Comparison of ENCODE assay signal across 11 mouse cellular contexts in genomic region chr10:39415586-39415985, GRCm38 (mm10). TPM values are rescaled to one million over a fixed set of nuclear protein-coding genes. Genes with fewer than 3 reads are reported as not detected.
DNase-seq lines count a peak whose midpoint lies in the region; TF ChIP-seq lines count a peak whose summit lies in the region.
"Had no signal": no experiment of that assay in that cellular context is flagged by ENCODE, and none has a peak within 500 bp of the region (broad histone marks: within the 10 kb centered on the region; RNA-seq: fewer than 3 reads in every experiment).

No protein-coding gene starts in this region.

- no peak for TF ChIP-seq CTCF in lung, adult 2 months (IDR thresholded peaks at IDR 0.05; ENCODE audit: insufficient read depth, low read length)

- H3K4me3 ChIP-seq in lung, adult 2 months (replicated peaks; ENCODE audit: extremely low read depth, low read depth, low read length), result no peak overlapping the region
- peak overlapping the region; percentile 70 for H3K4me3 ChIP-seq in megakaryocyte, embryonic 14.5 days (replicated peaks)
- H3K4me3 ChIP-seq in embryonic facial prominence, embryonic 10.5 days, result no peak overlapping the region
- H3K4me3 ChIP-seq: liver, embryonic 15.5 days; neural tube, embryonic 13.5 days had no signal

- no peaks in the 10 kb centered on the region for H3K27me3 ChIP-seq in megakaryocyte, embryonic 14.5 days (replicated peaks)
- H3K27me3 ChIP-seq in embryonic facial prominence, embryonic 10.5 days (replicated peaks; ENCODE audit: low read depth, poor library complexity, severe bottlenecking), result no peaks in the 10 kb centered on the region
- H3K27me3 ChIP-seq: liver, embryonic 15.5 days; neural tube, embryonic 13.5 days had no signal

- TF ChIP-seq POLR2A in lung, adult 2 months (IDR thresholded peaks at IDR 0.05; ENCODE audit: borderline replicate concordance, extremely low read depth, low read depth, low read length), result no peak

- DNase-seq in lung, adult 18-20 months, result peak; percentile 44 to 46
- no peak for DNase-seq in lung, adult 2 months
- peak; percentile 5 for DNase-seq in R1 (ENCODE audit: low read depth, low spot score)
- peak; percentile 65 for DNase-seq in cerebellum, adult 9-10 months
- DNase-seq in T-cell, adult 2 months (ENCODE audit: low spot score), result no peak
- no peak for DNase-seq in left cerebral cortex, postnatal 4 days
- DNase-seq in embryonic facial prominence, embryonic 10.5 days (ENCODE audit: low spot score), result no peak

- no peak overlapping the region for H3K27ac ChIP-seq in embryonic facial prominence, embryonic 10.5 days (replicated peaks)
- H3K27ac ChIP-seq: hindbrain, postnatal 0 days; liver, embryonic 15.5 days; neural tube, embryonic 13.5 days had no signal

- peaks cover 27% of the 10 kb centered on the region for H3K4me1 ChIP-seq in lung, adult 2 months (ENCODE audit: control insufficient read depth, insufficient read depth, low read length)
- H3K4me1 ChIP-seq in megakaryocyte, embryonic 14.5 days, result peaks cover 96% of the 10 kb centered on the region
- H3K4me1 ChIP-seq in embryonic facial prominence, embryonic 10.5 days, result peaks cover 44% of the 10 kb centered on the region

- WGBS in lung, adult 2 months, result 33% methylated on average over 2 of the region's 2 CpGs
- 78% methylated on average over 2 of the region's 2 CpGs for WGBS in embryonic facial prominence, embryonic 10.5 days

- H3K9me3 ChIP-seq in megakaryocyte, embryonic 14.5 days, result no peaks in the 10 kb centered on the region
- no peaks in the 10 kb centered on the region for H3K9me3 ChIP-seq in embryonic facial prominence, embryonic 10.5 days
- H3K9me3 ChIP-seq: liver, embryonic 15.5 days; neural tube, embryonic 13.5 days had no signal

- H3K36me3 ChIP-seq in megakaryocyte, embryonic 14.5 days (replicated peaks; ENCODE audit: low read length), result peaks cover 46% of the 10 kb centered on the region
- no peaks in the 10 kb centered on the region for H3K36me3 ChIP-seq in embryonic facial prominence, embryonic 10.5 days (replicated peaks)
- H3K36me3 ChIP-seq: liver, embryonic 15.5 days; neural tube, embryonic 13.5 days had no signal

- intact Hi-C loops in left cerebral cortex, postnatal 4 days (cut with DNase I), result no loop called here

RNA-seq across cellular contexts. Expression of gene Fyn, which starts 46.9 kb away (rescaled TPM):
- polyA plus RNA-seq in lung, adult 2 months (2012; rRNA removed), result 26.0 and 29.2 TPM in 2 replicates
- 43.3 and 55.0 TPM in 2 replicates for polyA plus RNA-seq in megakaryocyte, embryonic 14.5 days (2012; ENCODE audit: insufficient read depth, low replicate concordance)
- 100 to 1,000 TPM; 211 to 217 TPM for total RNA-seq in left cerebral cortex, postnatal 4 days (2021)
- polyA plus RNA-seq in embryonic facial prominence, embryonic 10.5 days (2016; fragmentation: Nextera tagmentation; extraction: Ambion mirVana), result 20.2 and 21.5 TPM in 2 replicates

Comparison
In these comparisons a context has a peak if more than half of its experiments do, and no peak if none do; other contexts are left out.
1. DNase-seq: peak in lung, adult 18-20 months (2 of 2), R1 (single experiment) and cerebellum, adult 9-10 months (single experiment); none in lung, adult 2 months (single experiment), T-cell, adult 2 months (single experiment), left cerebral cortex, postnatal 4 days (single experiment) and embryonic facial prominence, embryonic 10.5 days (single experiment).